Mouse (Mus musculus) lung, postnatal 0 days (tissue): ENCODE measurements around the gene Capn1.

Experiments
- CTCF ChIP-seq: IDR thresholded peaks from 2 replicates; pipeline ENCODE4 v1.5.1; 2016; ENCODE audit warnings: antibody characterized with exemption, mild to moderate bottlenecking
- EP300 ChIP-seq: IDR thresholded peaks from 2 replicates; pipeline ENCODE4 v1.6.1; 2016; ENCODE audit warnings: antibody characterized with exemption, mild to moderate bottlenecking, control low read depth

- TF ChIP-seq EP300 (no peak), CTCF (no peak)
These were observed 48.9 kb downstream of the Capn1 start for GRCm38 (mm10) chr19:5966786-5967185.
